Mouse (Mus musculus): ENCODE results near the gene Zcchc12. TPM values are rescaled to one million over a fixed set of nuclear protein-coding genes. Genes with fewer than 3 reads are reported as not detected.

The Zcchc12 gene
- 1.2 TPM for polyA plus RNA-seq (2017; shearing (Covaris generic))

GRCm38 (mm10) chrX:36195736-36196525 is at the start of gene Zcchc12:
Zcchc12 (plus strand) TSS chrX:36195904.

Other genes starting within 250 kb of the Zcchc12 start
- 0.49 TPM for gene Il13ra1, start 83.8 kb upstream of the Zcchc12 start, polyA plus RNA-seq (2017; shearing (Covaris generic))
- not detected for gene Lonrf3, start 132.4 kb downstream of the Zcchc12 start, polyA plus RNA-seq (2017; shearing (Covaris generic))
- not detected for gene Gm6268, start 205.4 kb downstream of the Zcchc12 start, polyA plus RNA-seq (2017; shearing (Covaris generic))